Mouse (Mus musculus): ENCODE measurements around the gene Pygo2.
"Not testable (repeated sequence)": the region's sequence is repeated elsewhere in the genome, so short reads cannot be mapped to it uniquely, and the experiment has no call there.

Pygo2 gene

DNA sequence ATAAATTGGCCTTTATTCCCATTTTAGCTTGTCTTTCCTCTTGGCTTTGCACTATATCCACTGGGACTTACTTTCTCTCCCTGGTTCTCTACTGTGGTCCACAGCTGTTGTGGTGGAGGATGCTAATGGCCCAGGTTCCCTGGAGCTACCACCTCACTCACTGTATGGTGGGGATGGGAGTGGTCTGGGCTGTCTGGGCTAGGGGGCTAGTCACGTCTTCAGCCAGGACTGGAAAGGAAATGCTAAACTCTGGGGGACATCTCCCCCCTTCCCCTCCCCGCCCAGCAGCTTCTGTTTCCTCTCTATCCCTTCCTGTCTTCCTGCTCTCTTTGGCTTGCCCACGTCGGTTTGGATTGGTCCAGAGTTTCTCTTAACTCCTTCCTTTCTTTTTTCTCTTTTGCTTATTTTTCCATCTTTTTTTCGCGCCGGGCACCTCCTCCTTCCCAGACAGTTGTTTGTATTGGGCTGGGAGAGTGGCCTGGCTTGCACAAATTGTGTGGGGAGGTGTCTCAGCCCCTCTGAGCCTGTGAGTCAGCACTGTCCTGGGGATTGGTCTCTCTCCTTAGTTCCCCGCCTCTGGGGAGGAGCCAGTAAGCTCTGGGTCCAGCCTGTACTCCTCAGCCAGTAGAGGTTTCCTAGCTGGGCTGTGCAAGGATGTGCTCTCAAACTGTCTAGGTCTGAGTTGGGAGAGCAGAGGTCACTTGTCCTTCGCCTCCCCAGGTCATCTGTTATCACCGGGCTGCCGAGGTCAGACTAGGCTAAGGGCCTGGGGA, 8.8 kb upstream of the Pygo2 start:
- DNase-seq: peak; percentile 92

- peak; percentile 28 for DNase-seq
Observed at GRCm38 (mm10) chr3:89421810-89422473, 8.1 kb upstream of the Pygo2 start.

GRCm38 (mm10) chr3:89422556-89423205, 7.3 kb upstream of the Pygo2 start:
- no peak for DNase-seq

- DNase-seq: peak; percentile 76
Observed at GRCm38 (mm10) chr3:89424416-89425140, 5.4 kb upstream of the Pygo2 start.

DNA sequence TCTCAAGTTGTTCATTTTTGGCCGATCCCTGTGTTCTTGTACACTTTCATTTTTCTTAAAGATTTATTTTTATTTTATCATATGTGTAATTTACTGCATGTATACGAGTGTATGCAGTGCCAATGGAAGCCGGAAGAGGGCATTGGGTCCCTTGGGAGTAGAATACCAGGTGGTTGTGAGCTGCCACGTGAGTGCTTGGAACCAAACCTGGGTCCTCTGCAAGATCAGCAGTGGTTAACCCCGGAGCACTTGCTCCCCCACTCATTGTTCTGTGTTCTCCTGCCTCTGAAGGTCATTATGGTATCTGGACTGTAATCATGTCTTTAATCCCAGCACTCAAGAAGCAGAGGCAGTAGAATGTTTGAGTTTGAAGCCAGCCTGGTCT, 4.9 kb upstream of the Pygo2 start:
- DNase-seq: no peak

DNA sequence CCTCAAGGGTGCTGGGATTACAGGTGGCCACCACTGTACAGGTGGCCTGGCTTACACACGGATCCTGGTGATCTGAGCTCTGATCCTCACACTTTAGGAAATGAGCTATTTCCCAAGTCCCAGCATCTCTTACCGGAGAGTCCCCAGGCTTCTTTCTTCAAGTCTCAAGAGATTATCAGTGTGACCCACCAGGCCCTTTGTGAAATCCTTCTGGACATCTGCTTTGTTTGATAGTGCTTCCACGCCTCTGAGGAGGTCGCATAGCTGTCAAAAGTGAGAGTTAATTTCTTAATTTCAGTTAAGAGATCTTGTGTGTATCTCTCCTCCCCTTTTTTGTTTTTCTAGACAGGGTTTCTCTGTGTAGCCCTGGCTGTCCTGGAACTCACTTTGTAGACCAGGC, 4.1 kb upstream of the Pygo2 start:
- DNase-seq: peak; percentile 48

- DNase-seq: not testable (repeated sequence)
Observed at GRCm38 (mm10) chr3:89429021-89429420, 993 bp upstream of the Pygo2 start.

DNA sequence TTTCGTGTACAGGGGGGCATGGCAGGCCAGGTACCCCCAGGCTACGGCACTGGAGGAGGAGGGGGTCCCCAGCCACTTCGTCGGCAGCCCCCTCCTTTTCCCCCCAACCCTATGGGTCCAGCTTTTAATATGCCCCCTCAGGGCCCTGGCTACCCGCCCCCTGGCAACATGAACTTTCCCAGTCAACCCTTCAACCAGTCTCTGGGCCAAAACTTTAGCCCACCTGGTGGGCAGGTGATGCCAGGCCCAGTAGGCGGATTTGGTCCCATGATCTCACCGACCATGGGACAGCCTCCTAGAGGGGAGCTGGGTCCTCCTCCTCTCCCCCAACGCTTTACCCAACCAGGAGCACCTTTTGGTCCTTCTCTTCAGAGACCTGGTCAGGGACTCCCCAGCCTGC, 2.6 kb downstream of the Pygo2 start:
- no peak for DNase-seq

DNA sequence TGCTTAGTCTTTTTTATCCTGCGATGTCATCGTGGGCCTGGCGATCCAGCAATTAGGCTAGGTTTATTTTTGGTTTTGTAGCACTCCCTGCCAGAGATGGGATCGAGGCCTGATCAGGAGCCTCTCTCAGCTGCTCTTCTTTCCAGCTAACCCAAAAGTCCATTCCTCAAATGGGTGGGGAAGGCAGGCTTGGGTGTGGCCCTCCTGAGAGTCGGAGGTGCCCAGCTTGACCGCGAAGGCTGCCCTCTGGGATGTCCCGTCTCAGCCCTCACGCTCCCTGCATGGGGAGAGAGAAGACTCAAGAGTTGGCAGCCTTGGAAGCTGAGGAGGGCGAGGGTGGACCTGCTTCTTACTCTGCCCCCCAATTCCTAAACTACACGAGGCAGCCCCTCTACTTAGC, 4.5 kb downstream of the Pygo2 start:
- no peak for DNase-seq

DNA sequence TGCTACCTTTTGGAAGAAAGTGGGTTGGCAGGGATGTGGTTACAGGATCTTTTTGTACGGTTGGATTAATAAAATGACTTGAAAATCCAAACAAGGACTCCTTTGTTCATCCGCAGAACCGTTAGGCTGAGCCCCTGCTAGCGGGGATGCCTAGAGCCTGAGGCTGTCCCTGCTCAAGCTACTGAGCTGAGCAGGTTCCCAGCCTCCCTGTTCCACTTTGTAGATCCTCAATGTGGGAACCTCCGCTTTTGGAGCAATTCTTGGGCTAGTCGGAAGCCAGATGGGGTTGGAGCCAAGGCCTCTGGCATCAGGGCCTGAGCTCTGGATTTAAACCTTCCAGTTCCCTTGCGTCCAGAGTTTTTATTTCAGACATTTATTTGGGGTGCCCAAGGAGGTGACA, 5.0 kb downstream of the Pygo2 start:
- DNase-seq: no peak

DNA sequence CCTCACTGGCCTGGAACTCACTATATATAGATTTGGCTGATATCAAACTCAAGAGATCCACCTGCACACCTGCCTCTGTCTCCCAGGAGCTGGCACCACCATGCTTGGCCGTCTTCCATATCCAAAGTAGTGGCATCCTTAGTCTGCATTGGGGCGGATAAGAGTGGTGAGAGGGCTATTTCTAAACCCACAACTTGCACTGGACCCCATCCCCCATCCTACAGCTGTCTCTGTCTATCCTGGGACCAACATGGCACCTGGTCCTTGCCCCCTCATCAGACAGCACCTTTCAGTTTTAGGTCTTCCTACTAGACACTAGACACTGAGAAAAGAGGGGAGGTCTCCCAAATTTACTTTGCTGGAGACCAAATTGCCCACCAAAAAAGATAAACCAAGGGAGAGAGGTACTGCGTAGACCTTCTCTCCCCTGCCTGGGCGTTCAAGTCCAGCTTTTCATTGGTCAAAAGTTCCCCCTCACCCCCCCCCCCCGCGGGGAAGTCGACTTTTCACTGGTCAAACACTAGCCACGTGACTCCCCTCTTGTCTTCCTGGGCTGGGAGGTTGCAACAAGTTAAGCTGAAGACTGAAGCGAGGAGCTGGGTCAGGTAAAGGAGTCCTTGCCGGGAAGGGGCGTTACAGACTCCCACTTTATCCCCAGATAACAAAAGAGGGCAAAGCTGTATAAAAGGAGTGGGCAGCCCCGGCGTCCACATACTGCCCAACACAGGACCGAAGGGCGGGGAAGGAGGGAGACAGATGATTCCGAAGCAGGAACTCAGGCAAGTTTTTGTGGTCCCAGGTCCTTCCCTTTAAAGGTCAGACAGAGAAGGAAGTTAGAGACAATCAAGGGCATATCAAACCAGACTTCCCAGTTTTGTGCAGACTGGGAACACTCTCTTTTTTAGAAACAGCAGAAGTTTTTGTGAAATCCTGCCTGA, 6.4 kb downstream of the Pygo2 start, which contains the start of gene Pbxip1:
TSS of gene Pbxip1 (plus strand) at position 531 of the 938 bp plus-strand sequence.
- peak; percentile 85 for DNase-seq

DNA sequence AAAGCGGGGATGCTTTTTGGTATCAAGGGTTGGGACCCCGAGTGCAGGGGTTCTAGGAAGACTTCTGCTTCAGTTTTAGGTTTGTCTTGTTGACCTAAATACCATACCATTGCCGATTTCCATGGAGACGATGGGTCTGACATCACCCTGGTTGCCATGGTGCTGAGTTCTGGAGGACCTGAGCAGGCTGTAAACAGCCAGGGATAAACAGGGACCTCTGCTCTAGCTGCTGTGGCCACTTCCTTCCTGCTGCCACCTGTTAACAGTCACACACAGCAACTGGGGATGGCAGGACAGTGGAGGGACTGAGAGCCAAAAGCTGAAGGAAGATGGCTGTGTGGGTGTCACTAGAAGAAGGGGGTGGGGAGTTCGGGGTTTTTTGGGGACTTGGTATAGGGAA, 7.3 kb downstream of the Pygo2 start:
- DNase-seq: no peak

GRCm38 (mm10) chr3:89440691-89441090, 10.7 kb downstream of the Pygo2 start:
- no peak for DNase-seq

DNA sequence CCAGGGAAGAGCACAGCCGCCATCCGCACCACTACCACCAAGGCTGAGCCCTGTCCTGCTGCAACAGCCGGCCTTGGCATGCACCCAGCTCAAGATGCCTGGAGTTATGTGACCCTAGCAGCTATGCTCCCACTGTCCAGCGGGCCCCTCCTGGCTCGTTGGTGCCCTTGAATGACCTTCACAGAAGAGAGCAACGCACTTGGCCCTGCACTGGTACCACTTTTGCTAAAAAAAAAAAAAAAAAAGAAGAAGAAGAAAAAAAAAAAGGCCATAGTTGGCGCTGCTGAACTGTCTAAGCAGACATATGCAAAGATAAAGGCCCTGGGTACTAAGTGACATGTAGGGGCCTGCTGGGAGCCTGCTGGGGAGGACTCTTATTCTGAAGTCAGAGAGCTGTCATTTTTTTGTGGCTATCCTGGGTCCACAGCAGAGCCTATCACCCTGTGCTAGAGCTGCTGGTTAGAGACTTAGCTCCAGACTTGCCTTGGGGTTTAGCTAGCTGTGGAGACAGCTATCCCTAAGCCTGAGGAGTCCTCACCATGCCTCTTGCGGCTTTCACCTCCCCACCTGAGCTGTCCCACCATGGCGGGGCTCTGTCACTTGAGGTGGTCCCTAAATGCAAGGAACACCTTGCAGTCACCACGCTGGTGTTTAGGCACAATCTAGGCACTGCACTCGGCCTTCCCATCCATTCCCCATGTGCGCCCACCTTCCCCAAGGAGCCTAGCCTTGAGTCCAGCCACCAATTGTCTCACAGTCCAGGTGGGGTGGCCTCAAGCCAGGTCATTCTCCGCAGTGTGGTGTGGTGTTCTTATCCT, 18.9 kb downstream of the Pygo2 start:
- peak; percentile 52 for DNase-seq

- peak; percentile 84 for DNase-seq
Observed at GRCm38 (mm10) chr3:89449541-89449940, 19.5 kb downstream of the Pygo2 start.

- DNase-seq: no peak
Observed at GRCm38 (mm10) chr3:89451916-89452315, 21.9 kb downstream of the Pygo2 start.

DNA sequence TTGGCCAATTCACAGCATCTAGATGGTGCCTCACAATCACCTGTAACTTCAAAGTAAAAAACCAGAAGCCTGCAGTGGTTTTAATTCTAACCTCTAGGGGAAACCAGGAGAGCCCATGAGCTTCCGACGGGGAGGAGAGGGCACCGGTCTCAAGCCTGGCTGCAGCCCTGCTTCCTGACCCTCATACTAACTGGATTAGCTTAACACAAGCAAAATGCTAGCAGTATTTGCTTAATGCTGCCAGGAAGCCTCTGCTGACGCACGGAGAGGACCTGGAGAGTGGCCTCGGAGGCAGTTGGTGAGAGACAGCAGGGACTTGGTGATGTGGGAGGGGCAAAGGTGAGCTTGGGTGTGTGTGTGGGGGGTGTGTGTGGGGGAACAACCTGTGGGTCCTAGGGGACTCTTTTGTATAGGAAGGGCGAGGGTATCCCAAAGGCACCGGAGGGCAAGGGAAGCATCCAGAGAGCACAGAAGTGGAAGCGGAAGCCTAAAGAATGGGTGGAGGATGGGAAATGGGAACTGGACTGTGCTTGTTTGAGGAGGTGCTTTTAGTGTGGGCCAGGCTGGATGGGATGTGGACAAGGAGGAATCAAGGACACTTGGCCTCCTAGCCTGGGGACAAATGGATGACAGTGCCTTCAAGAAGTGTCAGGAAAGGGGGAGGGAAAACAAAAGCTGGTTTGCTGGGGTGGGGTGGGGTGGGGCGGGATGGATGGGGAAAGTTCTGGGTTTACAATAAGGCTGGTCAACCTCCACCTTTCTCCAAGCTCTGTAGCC, 24.6 kb downstream of the Pygo2 start, which contains the start of gene Pmvk:
TSS of gene Pmvk (plus strand) at position 141 of the 777 bp plus-strand sequence.
- no peak for DNase-seq

- DNase-seq: no peak
Observed at GRCm38 (mm10) chr3:89455786-89456285, 25.8 kb downstream of the Pygo2 start.

DNA sequence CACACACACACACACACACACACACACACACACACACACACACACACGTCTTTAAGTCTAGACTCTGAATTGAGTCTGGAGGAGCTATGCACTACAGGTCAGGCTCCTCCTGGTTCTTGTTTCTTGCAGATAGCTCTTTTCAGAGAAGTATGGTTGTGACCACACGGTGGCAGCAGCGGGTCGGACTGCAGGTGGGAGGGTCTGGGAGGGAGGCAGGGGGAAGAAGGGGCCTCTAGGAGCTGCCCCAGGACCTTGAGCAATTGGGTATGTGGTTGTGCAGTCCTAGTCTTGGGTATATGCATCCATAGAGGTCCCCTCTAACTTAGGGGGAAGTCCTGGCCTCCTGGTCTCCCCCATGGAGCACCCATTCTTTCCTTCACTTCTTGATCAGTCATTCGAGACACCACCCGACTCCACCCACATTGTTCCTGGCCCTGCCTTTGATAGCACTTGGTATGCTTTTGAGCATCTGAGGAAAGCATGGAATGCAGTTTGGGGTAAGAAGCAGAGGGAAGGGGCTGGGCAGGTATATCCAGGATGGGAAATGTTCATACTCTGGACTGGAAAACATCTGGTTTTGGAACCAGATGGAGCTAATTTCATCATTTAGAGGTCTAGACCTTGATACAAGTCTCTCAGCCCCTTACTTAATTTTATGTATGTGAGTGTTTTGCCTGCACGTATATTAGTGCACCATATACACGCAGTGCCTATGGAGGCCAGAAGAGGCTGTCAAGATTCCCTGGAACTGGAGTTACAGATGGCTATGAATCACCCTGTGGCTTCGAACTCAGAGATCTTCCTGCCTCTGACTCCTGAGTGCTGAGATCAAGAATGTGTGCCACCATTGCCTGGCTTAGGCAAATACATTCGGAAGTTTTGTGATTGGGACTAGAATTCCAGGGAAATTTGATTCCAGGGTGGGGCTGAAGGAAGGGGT, 27.0 kb downstream of the Pygo2 start:
- peak; percentile 88 for DNase-seq
